Mouse (Mus musculus): ENCODE measurements around the gene Ormdl3.
"Not testable (repeated sequence)": the region's sequence is repeated elsewhere in the genome, so short reads cannot be mapped to it uniquely, and the experiment has no call there.

Ormdl3 gene

DNA sequence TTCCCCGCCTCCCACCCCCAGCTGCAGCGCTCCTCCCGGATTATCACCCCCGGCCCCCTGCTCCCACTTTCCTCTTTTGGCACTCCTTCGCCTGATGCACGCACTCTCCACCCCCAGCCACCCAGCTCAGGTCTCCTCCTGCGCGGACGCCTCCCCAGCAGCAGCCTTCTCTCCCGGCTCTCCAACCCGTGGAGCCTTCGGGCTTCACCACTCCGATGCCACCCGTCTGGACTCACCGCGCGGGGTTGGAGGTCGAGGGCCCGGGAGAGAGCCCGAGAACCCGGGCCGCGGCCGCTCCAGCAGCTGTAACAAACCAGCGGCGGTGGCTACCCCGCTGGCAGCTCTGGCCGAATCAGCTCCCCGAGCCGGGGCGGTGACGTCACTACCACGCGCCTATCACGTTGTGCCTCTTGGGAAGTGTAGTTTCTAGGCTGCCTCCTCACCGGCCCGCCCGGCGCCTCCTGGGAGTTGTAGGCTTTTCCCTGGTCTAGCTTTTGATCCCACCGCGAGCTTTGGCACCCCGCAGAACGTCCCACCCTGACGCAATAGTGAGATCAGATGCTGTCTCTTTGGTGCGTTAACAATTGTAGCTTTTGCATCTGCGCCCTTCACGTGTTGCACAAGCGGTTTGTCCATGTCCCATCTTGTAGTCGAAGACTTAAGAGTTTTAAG is at the start of gene Ormdl3:
Gene Ormdl3, minus strand, starts transcription at position 477 of the 672 bp plus-strand sequence.
- peak; percentile 97 to 98 for DNase-seq

- DNase-seq, result peak; percentile 44 to 52
Observed at GRCm38 (mm10) chr11:98635312-98635970, 48.3 kb upstream of the Ormdl3 start.

- no peak for DNase-seq
Observed at GRCm38 (mm10) chr11:98630646-98631045, 43.5 kb upstream of the Ormdl3 start.

GRCm38 (mm10) chr11:98628706-98629105 is 41.5 kb upstream of the Ormdl3 start:
- no peak for DNase-seq

- no peak for DNase-seq
Observed at GRCm38 (mm10) chr11:98625611-98626410, 38.6 kb upstream of the Ormdl3 start, which contains the start of the genes Gm12355 and Gsdma3. TSS of gene Gm12355 (minus strand) at chr11:98625661. TSS of gene Gsdma3 (plus strand) at chr11:98626360.

DNA sequence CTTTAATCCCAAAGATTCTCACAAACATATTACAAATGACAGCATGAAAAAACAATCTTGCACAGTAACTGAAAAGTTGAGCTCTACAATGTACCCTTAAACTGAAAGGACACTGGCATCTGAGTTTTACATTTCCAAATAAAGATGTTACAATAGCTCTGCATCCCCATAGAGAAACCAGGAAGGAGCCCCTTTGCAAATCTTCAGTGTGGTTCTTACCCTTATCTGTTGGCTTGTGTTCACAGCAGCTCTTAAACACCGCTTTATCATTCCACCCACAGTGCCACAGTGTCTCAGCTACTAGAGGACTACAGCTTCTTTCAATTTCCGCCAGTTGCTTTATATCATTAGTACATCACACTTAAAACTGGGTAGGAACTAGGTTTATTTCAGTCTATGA is 37.2 kb upstream of the Ormdl3 start:
- not testable (repeated sequence) for DNase-seq

DNA sequence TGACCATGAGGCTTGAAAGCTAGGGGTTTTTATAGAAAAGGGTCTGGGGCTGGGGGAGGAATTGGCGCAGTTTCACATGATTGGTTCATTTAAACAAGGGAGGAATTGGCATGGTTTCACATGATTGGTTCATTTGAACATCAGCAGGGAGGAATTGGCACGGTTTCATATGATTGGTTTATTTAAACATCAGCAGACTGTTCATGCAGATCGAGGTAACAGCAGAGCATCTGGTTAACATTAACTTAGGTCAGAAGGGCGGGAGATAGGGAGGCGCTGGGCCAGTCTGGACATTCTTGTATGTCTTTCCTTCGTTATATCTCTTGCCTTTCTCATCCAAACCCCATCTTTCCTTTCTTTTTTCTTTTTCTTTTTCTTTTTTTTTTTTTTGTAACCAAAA is 36.8 kb upstream of the Ormdl3 start:
- not testable (repeated sequence) for DNase-seq

- DNase-seq, result no peak
Observed at GRCm38 (mm10) chr11:98620791-98621190, 33.6 kb upstream of the Ormdl3 start.

DNA sequence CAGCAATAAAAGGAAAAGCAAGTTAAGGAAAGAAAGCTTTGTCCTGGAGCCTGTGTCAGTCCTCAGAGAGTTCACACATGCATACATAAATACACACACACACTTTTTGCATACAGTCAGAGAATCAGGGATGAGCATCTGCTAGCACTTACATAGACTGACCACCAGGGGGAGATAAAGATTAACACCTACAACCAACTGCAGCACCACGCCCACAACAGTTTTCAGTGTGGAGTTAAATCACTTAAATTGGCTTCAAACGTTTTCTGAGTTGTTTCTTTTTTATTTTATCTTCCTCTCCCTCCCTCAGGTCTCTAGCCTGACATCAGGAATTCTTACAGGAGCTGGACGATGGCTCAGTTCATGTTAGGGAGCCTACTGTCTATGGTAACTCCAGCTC is 19.6 kb upstream of the Ormdl3 start:
- no peak for DNase-seq

DNA sequence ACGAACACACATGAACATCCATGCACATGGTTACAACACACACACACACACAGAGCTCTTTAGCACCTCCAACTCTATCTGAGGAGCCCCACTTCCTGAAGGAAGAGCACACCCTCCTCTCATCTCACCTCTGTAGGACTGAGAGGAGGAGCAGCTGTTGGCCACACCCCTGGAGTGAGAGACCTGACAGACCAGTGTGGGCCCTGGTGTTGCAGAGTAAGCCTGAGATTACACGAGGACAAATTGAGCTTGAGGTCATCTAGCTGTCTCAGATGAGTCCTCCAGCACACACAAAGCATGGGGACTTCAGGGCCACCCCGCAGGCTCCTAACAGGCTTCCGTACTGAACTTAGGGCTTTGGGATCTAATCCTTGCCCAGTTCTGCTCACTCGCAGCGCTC is 17.7 kb upstream of the Ormdl3 start:
- not testable (repeated sequence) for DNase-seq

- DNase-seq, result no peak
Observed at GRCm38 (mm10) chr11:98603953-98604352, 16.8 kb upstream of the Ormdl3 start.

GRCm38 (mm10) chr11:98602090-98602690 is 15.0 kb upstream of the Ormdl3 start:
- peak; percentile 47 to 58 for DNase-seq

GRCm38 (mm10) chr11:98599291-98599690 is 12.1 kb upstream of the Ormdl3 start:
- no peak for DNase-seq

- no peak for DNase-seq
Observed at GRCm38 (mm10) chr11:98598851-98599290, 11.7 kb upstream of the Ormdl3 start.

DNA sequence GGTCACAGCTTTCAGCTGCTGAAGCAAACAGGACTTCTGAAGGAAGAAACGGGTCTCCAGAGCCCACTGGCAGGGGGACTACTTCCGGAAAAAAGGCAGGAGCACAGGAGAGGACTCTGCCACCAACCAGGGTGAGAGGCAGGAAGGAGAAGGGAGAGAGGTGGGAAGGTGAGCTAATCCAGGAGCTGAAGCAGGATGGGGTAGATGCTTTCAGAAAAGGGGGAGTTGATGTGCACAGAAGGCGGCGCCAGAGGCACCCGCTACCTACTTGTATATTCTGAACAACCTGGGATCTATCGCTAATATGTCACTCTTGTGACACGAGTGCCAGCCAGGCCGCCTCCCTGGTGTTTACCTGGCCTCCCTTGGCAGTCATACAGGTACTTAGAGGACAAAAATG is 10.8 kb upstream of the Ormdl3 start, which contains the start of gene Lrrc3c:
Gene Lrrc3c, plus strand, starts transcription at position 301 of the 400 bp plus-strand sequence.
- no peak for DNase-seq

GRCm38 (mm10) chr11:98597363-98597762 is 10.2 kb upstream of the Ormdl3 start:
- peak; percentile 75 to 81 for DNase-seq

GRCm38 (mm10) chr11:98595955-98596354 is 8.8 kb upstream of the Ormdl3 start:
- no peak for DNase-seq

- DNase-seq, result no peak
Observed at GRCm38 (mm10) chr11:98595473-98595872, 8.3 kb upstream of the Ormdl3 start.

DNA sequence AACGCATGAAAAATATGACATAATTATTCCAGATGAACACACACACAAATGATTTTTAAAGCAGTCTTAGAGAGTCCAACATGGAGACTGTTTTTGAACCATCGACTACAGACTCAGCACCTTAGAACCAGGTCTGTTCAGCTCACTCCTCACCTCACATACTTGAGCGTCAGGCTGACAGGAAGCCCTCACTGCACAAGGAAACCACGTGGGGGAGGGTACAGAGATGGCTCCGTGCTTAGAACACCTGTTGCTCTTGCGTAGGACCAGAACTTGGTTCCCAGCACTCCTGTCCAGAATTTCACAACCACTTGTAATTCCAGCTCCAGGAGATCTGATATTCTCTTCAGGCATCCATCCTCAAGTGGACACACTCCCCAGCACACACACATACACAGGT is 7.9 kb upstream of the Ormdl3 start:
- peak; percentile 14 to 36 for DNase-seq

DNA sequence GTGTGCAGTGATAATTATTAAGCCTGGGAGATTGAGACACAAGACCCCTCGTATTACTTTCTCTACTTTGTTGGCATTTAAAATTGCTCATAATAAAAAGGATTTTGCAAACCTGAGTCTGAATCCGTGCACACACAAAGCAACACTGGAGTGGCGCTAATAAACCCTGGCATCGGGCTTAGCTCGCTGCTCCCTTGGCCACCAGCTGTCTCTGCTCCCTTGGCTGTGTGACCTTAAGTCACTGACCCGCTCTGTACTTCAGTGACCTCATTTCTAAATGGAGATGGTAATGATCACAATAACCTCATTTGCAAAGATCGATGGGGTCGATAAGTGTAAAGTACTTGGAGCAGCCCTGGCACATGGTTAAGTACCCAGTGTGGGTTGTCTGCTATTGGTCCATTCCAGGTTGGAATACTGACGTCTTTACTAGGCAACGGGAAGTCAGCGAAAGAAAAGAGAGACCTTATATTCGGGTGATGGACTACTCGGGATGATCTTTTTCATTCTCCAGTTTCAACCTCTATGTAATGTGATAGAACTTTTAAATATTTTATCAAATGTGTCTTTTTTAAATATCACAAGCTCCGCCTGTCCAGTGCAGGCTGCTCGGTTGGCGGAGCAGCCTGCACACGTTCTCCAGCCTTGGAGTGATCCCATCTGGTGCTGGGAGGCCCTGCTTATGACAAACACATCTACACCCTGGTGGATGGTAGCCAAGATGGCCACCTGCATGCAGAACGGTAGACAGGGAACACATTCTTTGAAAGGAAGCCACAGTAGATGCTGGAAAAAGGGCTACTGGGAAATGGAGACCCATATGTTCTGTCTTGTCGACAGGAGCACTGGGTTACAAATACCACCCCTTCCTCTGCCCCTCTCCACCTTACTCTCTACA is 3.6 kb upstream of the Ormdl3 start:
- DNase-seq, result no peak

DNA sequence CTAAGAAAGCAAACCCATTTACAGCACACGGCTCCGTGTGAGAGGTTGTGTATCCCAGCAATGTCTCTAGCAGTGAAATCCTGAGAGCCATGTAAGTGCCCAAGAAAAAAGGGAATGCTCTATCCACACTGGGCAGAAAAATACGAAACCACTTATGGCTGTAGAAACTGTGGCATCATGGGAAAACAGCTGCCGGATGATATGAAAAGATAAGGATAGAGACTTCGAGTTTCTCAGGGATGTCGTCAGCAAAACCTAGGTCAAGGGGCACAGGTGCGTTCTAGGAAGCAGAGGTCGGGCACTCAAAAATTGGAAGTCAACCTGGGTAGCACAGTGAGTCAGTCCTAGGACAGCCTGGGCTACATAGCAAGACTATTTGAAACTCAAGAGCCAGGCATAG is 2.1 kb upstream of the Ormdl3 start:
- no peak for DNase-seq

DNA sequence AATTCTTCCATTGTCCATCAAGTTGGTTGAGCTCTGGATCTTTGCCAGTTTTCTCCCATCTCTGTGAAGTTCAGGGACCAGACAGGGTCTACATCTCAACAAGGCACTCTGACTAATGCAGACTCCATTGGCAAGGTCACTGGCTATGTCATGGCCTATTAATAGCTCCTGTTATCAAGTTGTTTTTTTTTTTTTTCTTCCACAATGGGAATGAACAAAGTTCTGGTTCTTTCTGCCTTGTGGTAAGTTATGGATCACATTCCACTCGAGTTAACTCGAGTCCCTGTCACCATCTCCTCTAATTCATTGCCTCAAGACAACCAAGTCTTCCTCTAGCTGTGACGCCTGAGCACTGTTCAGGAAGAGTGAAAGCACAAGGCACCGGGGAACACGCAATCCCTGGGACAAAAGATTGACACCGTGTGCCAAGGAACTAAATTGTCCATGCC is 1.7 kb upstream of the Ormdl3 start:
- DNase-seq, result no peak

Measured in thymus, postnatal 36 days (tissue).